Mouse (Mus musculus) G1E (cell line): ENCODE measurements around the gene Aida. TPM values are rescaled to one million over a fixed set of nuclear protein-coding genes. Genes with fewer than 3 reads are reported as not detected.

ENCODE experiments used
- ATAC-seq: 2 replicates; pipeline ENCODE4 v1.8.0; 2016; ENCODE audit warnings: mild to moderate bottlenecking; ENCODE audit not compliant: insufficient number of reproducible peaks, poor library complexity, low FRiP score, severe bottlenecking; ENCODE audit errors: extremely low read depth
- DNase-seq: peaks from one replicate; pipeline ENCODE4 v3.0.0; 2012; ENCODE audit warnings: low spot score
- H3K27me3 ChIP-seq: 2 replicates; pipeline ENCODE4 v1.6.1; 2012; ENCODE audit warnings: mild to moderate bottlenecking, low read length, inconsistent platforms; ENCODE audit not compliant: insufficient read depth
- H3K36me3 ChIP-seq: replicated peaks from 2 replicates; pipeline ENCODE3; 2012; ENCODE audit warnings: mild to moderate bottlenecking, inconsistent platforms
- H3K4me1 ChIP-seq: 2 replicates; pipeline ENCODE4 v1.6.1; 2012; ENCODE audit warnings: low read depth, low read length, inconsistent platforms, mixed read lengths; ENCODE audit not compliant: insufficient read depth
- H3K4me3 ChIP-seq: 2 replicates; pipeline ENCODE4 v1.5.1; 2012; ENCODE audit warnings: low read depth, mild to moderate bottlenecking, inconsistent platforms, low read length, moderate library complexity, mixed read lengths
- H3K9me3 ChIP-seq: replicated peaks from 2 replicates; pipeline ENCODE4 v1.6.1; 2012; ENCODE audit warnings: inconsistent platforms
- CTCF ChIP-seq: IDR thresholded peaks from 2 replicates; pipeline ENCODE4 v1.5.1; 2012; ENCODE audit warnings: low read depth, low read length, inconsistent platforms, mixed read lengths
- GATA1 ChIP-seq: IDR thresholded peaks from 2 replicates; pipeline ENCODE4 v1.6.1; 2012; ENCODE audit warnings: borderline replicate concordance, low read length, inconsistent platforms, mixed read lengths
- GATA2 ChIP-seq: IDR thresholded peaks from 2 replicates; pipeline ENCODE4 v1.6.1; 2012; ENCODE audit warnings: low read depth, low read length, inconsistent platforms, borderline replicate concordance
- POLR2AphosphoS5 ChIP-seq: IDR thresholded peaks from 2 replicates; pipeline ENCODE4 v1.6.1; 2012; ENCODE audit warnings: low read depth, low read length, inconsistent platforms; ENCODE audit not compliant: insufficient replicate concordance
- TAL1 ChIP-seq: conservative IDR thresholded peaks from 2 replicates; pipeline ENCODE4 v1.6.1; 2012; ENCODE audit warnings: low read depth, low read length, inconsistent platforms, mixed read lengths
- polyA plus RNA-seq: library from polyadenylated mRNA; stranded (reverse); fragments of >175 nt; gene quantifications from 2 replicates; pipeline ENCODE4 v1.2.3, GENCODE M21; 2012
- total RNA-seq, 2 experiments: library from RNA; stranded (forward) in 1 of 2; stranded (reverse) in 1 of 2; fragments of 200-1000 nt in 1 of 2; fragments of >200 nt in 1 of 2; fragmentation: Nextera tagmentation in 1 of 2; gene quantifications; 2 replicates each; pipeline ENCODE4 v1.2.3; 2014 to 2017

Aida gene
- total and polyA plus RNA-seq, 3 experiments = 14.3 to 53.4 (median 48.2) TPM

DNA sequence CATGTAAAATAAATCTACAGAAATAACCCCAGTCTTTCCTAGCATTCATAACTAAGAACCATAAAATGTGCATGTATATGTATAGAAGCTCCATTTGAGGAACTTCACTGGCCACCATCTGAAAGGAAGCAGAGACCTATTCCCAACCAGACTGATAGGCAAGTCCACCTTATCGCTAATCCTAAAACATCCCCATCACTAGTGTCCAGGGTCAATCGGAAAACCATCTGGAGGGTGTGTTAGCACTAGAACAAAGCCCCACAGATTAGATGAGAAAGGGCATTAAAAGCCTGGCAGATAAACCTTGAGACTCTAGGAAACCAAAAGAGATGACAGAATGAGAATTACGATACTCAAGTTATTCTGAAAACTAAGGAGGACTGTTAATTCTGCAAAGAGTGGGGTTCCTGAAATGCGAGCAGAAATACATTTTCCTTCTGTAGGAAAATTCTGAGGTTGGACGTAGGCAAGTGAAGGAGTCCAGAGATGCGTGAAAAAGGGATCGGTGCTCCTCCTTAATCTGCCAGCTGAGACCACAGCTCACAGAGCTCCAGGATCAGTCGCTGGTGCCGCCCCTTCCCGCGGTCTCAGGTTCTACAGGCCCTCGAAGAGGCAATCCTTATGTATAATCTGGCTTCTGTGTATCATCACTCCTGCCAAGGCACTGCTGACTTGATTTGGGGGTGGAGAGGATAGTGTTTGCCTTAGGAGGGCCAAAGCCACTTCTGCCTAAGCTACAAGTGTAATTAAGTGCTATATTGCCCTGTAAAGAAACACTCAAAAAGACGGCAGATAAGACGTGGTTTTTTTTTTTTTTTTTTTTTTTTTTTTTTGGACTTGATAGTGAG, 66.6 kb downstream of the Aida start:
- ATAC-seq = peak; percentile 83

DNA sequence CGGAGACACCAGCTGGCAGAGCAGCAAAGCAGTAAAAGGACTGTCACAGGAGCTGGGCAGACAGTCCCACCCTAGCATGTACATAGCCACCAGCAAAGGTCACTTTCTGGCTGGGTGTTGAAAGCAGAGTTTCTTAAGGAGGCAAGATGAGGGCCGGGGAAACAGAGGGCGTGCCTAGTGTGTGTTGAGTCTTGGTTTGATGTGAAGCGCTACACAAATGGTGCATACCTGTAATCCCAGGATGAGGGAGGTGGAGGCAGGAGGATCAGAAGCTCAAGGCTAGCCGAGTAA, 67.1 kb downstream of the Aida start:
- ATAC-seq (no peak), DNase-seq (no peak)
- H3K9me3 ChIP-seq = no peaks in the 10 kb centered on the region
- TF ChIP-seq TAL1 (no peak), CTCF (no peak), GATA1 (no peak), GATA2 (no peak), POLR2AphosphoS5 (no peak)
- H3K4me1 ChIP-seq = peaks cover 61% of the 10 kb centered on the region
- H3K4me3 ChIP-seq = peak overlapping the region; percentile 63; the same call in 1 of the 2 replicates
- peaks cover 46% of the 10 kb centered on the region for H3K36me3 ChIP-seq
- H3K27me3 ChIP-seq = peaks cover 5% of the 10 kb centered on the region

More for the DNA sequence above, 66.6 kb downstream of the Aida start:
- TF ChIP-seq CTCF (no peak), TAL1 (peak; percentile 26)
- peak; percentile 32 for DNase-seq
- Histone ChIP-seq H3K27me3 (peaks cover 3% of the 10 kb centered on the region), H3K4me3 (peak overlapping the region; percentile 63; the same call in 1 of the 2 replicates), H3K36me3 (peaks cover 51% of the 10 kb centered on the region), H3K9me3 (no peaks in the 10 kb centered on the region), H3K4me1 (peaks cover 57% of the 10 kb centered on the region)

DNA sequence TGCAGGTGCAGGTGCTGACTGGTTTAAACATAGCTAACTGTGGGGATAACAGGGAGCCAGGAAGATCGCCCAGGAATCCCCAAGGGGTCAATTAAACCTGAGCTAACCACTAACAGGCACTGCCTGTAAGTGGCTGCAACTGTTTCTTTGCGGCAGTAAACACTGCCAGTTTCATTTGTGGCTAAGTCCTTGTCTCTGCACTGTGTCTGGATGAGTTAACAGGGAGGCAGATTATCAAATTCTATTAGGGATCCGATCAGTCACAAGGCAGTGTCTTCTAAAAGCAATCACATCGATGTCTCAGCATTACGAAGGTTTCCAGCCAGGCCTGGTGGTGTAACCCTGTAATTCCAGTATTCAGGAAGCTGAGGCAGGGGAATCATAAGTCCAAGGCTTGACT, 70.0 kb downstream of the Aida start:
- Histone ChIP-seq H3K36me3 (peaks cover 27% of the 10 kb centered on the region), H3K9me3 (no peaks in the 10 kb centered on the region), H3K4me1 (peaks cover 68% of the 10 kb centered on the region), H3K27me3 (peaks cover 14% of the 10 kb centered on the region), H3K4me3 (no peak overlapping the region)
- ATAC-seq = no peak
- no peak for TF ChIP-seq GATA2
- no peak for TF ChIP-seq GATA1
- no peak for TF ChIP-seq TAL1
- TF ChIP-seq POLR2AphosphoS5 = no peak
- no peak for TF ChIP-seq CTCF
- no peak for DNase-seq

DNA sequence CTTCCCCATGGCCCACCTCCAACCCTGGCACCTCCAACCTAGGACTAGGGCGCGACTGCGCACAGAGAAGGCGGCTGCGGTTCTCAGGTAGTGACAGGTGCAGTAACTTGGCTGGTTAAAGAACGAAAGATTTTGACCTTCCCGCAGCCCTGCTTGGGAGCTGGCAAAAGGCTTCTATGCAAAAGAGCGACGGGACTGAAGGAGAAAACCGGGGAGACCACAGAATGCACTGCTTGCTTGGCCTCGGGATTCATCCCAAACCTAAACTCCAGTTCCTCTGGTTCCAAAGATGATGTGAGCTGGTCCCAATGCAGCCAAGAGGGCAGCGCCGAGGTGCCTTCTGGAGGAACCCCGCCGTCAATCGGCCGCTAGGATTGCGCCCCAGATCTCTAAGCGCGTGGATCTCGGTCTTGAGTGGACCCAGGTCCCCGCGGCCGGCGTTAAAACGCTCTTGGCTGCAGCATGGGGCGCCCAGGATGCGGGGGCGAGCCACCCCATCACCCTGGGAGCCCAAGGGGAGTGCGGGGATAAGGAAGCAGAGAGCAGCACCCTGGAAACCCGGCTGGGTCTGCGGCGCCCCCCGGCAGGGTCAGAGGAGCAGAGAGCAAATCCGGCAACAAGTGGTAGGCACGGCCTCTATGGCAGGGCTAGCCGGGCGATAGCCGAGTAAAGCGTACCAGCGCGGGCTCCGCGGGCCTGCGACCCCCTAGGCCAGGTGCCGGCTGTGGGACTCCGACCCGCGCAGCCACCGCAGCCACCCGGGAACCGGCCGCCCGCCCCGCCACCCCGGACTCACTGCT, 72.4 kb downstream of the Aida start:
- Histone ChIP-seq H3K9me3 (no peaks in the 10 kb centered on the region), H3K4me1 (peaks cover 45% of the 10 kb centered on the region), H3K4me3 (peak overlapping the region; percentile 94), H3K36me3 (peaks cover 26% of the 10 kb centered on the region), H3K27me3 (peaks cover 20% of the 10 kb centered on the region)
- no peak for ATAC-seq
- TF ChIP-seq GATA2 (no peak), CTCF (no peak), TAL1 (no peak), GATA1 (no peak), POLR2AphosphoS5 (no peak)
- DNase-seq = peak; percentile 47

DNA sequence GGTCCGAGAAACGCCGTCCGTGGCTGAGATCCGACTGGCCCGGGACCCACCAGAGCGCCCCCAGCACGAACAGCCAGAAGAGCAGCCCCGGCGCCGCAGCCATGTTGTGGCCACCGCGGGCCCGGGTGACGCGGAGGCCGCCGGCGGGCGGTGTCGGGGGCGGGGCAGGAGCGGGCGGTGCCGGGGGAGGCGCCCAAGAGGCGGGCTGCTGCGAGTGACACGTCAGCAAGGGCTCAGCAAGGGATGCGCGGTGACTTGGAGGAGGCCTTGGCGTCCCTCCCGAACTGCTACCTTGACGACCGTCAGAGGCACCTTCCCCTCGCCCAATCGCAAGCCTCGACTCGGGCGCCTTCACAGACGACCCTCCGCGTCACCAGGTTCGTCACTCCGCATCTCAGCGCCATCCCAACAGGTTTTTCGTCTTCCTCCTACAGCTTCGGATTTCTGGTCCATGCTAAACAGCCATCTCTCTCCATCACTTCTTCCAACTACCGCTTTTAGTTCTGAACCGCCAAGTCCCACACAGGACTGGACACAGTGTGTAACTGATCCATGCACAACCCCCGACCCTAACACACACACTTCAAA, 73.1 kb downstream of the Aida start, which contains the start of gene Mia3:
Gene Mia3 (minus strand): TSS at position 127 of the 588 bp plus-strand sequence.
- ATAC-seq = peak; percentile 99

More for the DNA sequence above, 73.1 kb downstream of the Aida start, which contains the start of gene Mia3:
- Histone ChIP-seq H3K36me3 (peaks cover 19% of the 10 kb centered on the region), H3K9me3 (0 out of 2 replicates have a peak, but pooled peaks cover under 1% of the 10 kb centered on the region), H3K4me1 (peaks cover 38% of the 10 kb centered on the region), H3K27me3 (peaks cover 20% of the 10 kb centered on the region), H3K4me3 (peak within 1 kb of the TSS; percentile 94)
- peak; percentile 93 for DNase-seq
- TF ChIP-seq GATA1 (no peak), GATA2 (no peak), TAL1 (no peak), POLR2AphosphoS5 (no peak), CTCF (no peak)
